Mouse (Mus musculus) heart, embryonic 14.5 days (tissue): ENCODE data around the gene Smtn. TPM values are rescaled to one million over a fixed set of nuclear protein-coding genes. Genes with fewer than 3 reads are reported as not detected.

Source experiments
- ATAC-seq: fragments of 200-750 bp; cut with Nextera tagmentation; 2 replicates; pipeline ENCODE4 v1.8.0; 2017; ENCODE audit warnings: low read depth, moderate TSS enrichment; ENCODE audit not compliant: insufficient number of reproducible peaks, insufficient read depth, low FRiP score
- H3K27ac ChIP-seq, 2 experiments: fragments of 200-500 bp in 1 of 2; fragments of 300-500 bp in 1 of 2; sonication (generic) in 1 of 2; replicated peaks in 1 of 2; 2 replicates each; pipeline ENCODE4 v1.5.1; 2012 to 2014; ENCODE audit warnings: low read depth in 2 of 2, low read length in 2 of 2, control low read depth in 1 of 2, mild to moderate bottlenecking in 1 of 2, mixed read lengths in 1 of 2; ENCODE audit not compliant: control insufficient read depth in 1 of 2, insufficient read depth in 1 of 2
- H3K27me3 ChIP-seq: fragments of 300-500 bp; sonication (generic); 2 replicates; pipeline ENCODE4 v1.6.1; 2014; ENCODE audit warnings: mild to moderate bottlenecking, low read length, control low read depth; ENCODE audit not compliant: control insufficient read depth, insufficient read depth
- H3K36me3 ChIP-seq: fragments of 300-500 bp; sonication (generic); 2 replicates; pipeline ENCODE4 v1.6.1; 2014; ENCODE audit warnings: mild to moderate bottlenecking, control low read depth, low read length, mixed read lengths; ENCODE audit not compliant: control insufficient read depth, insufficient read depth
- H3K4me1 ChIP-seq, 2 experiments: fragments of 200-500 bp in 1 of 2; fragments of 300-500 bp in 1 of 2; sonication (generic) in 1 of 2; 2 replicates each; pipeline ENCODE4 v1.6.1; 2012 to 2014; ENCODE audit warnings: low read length in 2 of 2, control low read depth in 1 of 2, mixed read lengths in 1 of 2; ENCODE audit not compliant: control insufficient read depth in 2 of 2, insufficient read depth in 2 of 2
- H3K4me2 ChIP-seq: fragments of 300-500 bp; sonication (generic); 2 replicates; pipeline ENCODE4 v1.6.1; 2014; ENCODE audit warnings: mild to moderate bottlenecking, low read length
- H3K4me3 ChIP-seq, 2 experiments: fragments of 200-500 bp in 1 of 2; fragments of 300-500 bp in 1 of 2; sonication (generic) in 1 of 2; 2 replicates each; pipeline ENCODE4 v1.5.1; 2012 to 2014; ENCODE audit warnings: low read length in 2 of 2, mild to moderate bottlenecking in 2 of 2, control low read depth in 1 of 2, low read depth in 1 of 2, moderate library complexity in 1 of 2; ENCODE audit not compliant: control insufficient read depth in 1 of 2, insufficient read depth in 1 of 2
- H3K9ac ChIP-seq: fragments of 300-500 bp; sonication (generic); 2 replicates; pipeline ENCODE4 v1.6.1; 2014; ENCODE audit warnings: mild to moderate bottlenecking, low read length
- H3K9me3 ChIP-seq: fragments of 300-500 bp; sonication (generic); 2 replicates; pipeline ENCODE4 v1.6.1; 2016; ENCODE audit warnings: low read length, control low read depth; ENCODE audit not compliant: control insufficient read depth
- WGBS: fragments of 180-500 bp; shearing (Covaris S2); extraction: QIAGEN DNeasy Blood & Tissue Kit; methylation state at CpG from one replicate; pipeline ENCODE4 v1.1.7; 2014; 5-methylcytosine and 5-hydroxymethylcytosine counted together
- polyA plus RNA-seq: library from polyadenylated mRNA; unstranded; fragments of >200 nt; fragmentation: Nextera tagmentation; extraction: Ambion mirVana; gene quantifications from 2 replicates; pipeline ENCODE4 v1.2.1, GENCODE M21; 2014

Smtn gene
- polyA plus RNA-seq, 1 experiment from 2014 or later, result 75.0 TPM

GRCm38 (mm10) chr11:3547969-3548368 is 7.6 kb upstream of the Smtn start:
- Histone ChIP-seq H3K4me1 (peaks cover 9 to 11% of the 10 kb centered on the region in 2 experiments; a peak in 2 of 4 replicates), H3K4me2 (no peak overlapping the region), H3K27me3 (no peaks in the 10 kb centered on the region), H3K4me3 (no peak overlapping the region), H3K27ac (no peak overlapping the region), H3K9ac (no peak overlapping the region), H3K9me3 (peaks cover 6% of the 10 kb centered on the region; the same call in 1 of the 2 replicates), H3K36me3 (no peaks in the 10 kb centered on the region)
- 21% methylated on average over 6 of the region's 6 CpGs for WGBS
- ATAC-seq, result peak; percentile 27; the same call in 1 of the 2 replicates

DNA sequence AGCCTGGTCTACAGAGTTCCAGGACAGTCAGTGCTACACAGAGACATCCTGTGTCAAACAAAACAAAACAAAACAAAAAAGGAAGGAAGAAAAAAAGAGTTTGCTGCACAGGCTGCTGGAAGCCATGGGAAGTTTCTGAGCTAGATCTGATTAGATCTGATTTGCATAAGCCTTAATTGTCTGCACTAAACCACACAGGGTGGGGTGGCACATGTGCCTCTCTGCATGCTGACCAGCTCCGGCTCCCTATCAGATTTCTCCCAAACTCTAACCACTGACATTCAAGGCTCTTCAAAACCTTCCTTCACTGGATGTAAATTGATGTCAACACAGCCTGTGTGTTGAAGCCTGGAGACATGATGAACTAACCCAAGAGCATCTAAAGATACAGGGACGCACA is 6.6 kb upstream of the Smtn start:
- ATAC-seq, result no peak
- Histone ChIP-seq H3K4me3 (no peak overlapping the region), H3K36me3 (no peaks in the 10 kb centered on the region), H3K27me3 (no peaks in the 10 kb centered on the region), H3K27ac (no peak overlapping the region), H3K9ac (no peak overlapping the region), H3K4me1 (peaks cover 9 to 11% of the 10 kb centered on the region in 2 experiments; a peak in 2 of 4 replicates), H3K4me2 (no peak overlapping the region), H3K9me3 (peaks cover 6% of the 10 kb centered on the region; the same call in 1 of the 2 replicates)
- 76% methylated on average over 2 of the region's 2 CpGs for WGBS

- H3K4me3 ChIP-seq, result no peak overlapping the region
- no peaks in the 10 kb centered on the region for H3K36me3 ChIP-seq
- H3K9me3 ChIP-seq, result peaks cover 6% of the 10 kb centered on the region; the same call in 1 of the 2 replicates
- H3K27ac ChIP-seq, result peak overlapping the region; percentile 39 to 58
- H3K4me1 ChIP-seq, result peaks cover 9 to 11% of the 10 kb centered on the region in 2 experiments; a peak in 2 of 4 replicates
- H3K4me2 ChIP-seq, result no peak overlapping the region
- WGBS, result 22% methylated on average over 1 of the region's 1 CpGs
- no peak for ATAC-seq
- H3K9ac ChIP-seq, result no peak overlapping the region
- H3K27me3 ChIP-seq, result no peaks in the 10 kb centered on the region
Measured at GRCm38 (mm10) chr11:3546242-3546562, 5.8 kb upstream of the Smtn start.

GRCm38 (mm10) chr11:3545531-3546241 is 5.3 kb upstream of the Smtn start:
- Histone ChIP-seq H3K36me3 (no peaks in the 10 kb centered on the region), H3K4me1 (peaks cover 9 to 11% of the 10 kb centered on the region in 2 experiments; a peak in 2 of 4 replicates), H3K4me2 (no peak overlapping the region), H3K9ac (no peak overlapping the region), H3K27ac (peak overlapping the region; percentile 39 to 58), H3K27me3 (no peaks in the 10 kb centered on the region), H3K9me3 (peaks cover 6% of the 10 kb centered on the region; the same call in 1 of the 2 replicates), H3K4me3 (no peak overlapping the region)
- ATAC-seq, result no peak
- 18% methylated on average over 9 of the region's 9 CpGs for WGBS

GRCm38 (mm10) chr11:3544409-3544808 is 4.0 kb upstream of the Smtn start:
- H3K27me3 ChIP-seq, result no peaks in the 10 kb centered on the region
- H3K9ac ChIP-seq, result no peak overlapping the region
- H3K4me3 ChIP-seq, result no peak overlapping the region
- peaks cover 5 to 16% of the 10 kb centered on the region in 2 experiments; a peak in 2 of 4 replicates for H3K4me1 ChIP-seq
- H3K27ac ChIP-seq, result no peak overlapping the region
- peaks cover 6% of the 10 kb centered on the region; the same call in 1 of the 2 replicates for H3K9me3 ChIP-seq
- H3K4me2 ChIP-seq, result no peak overlapping the region
- 96% methylated on average over 5 of the region's 5 CpGs for WGBS
- H3K36me3 ChIP-seq, result no peaks in the 10 kb centered on the region
- ATAC-seq, result no peak

- WGBS, result 48% methylated on average over 5 of the region's 5 CpGs
- Histone ChIP-seq H3K9me3 (peaks cover 6% of the 10 kb centered on the region; the same call in 1 of the 2 replicates), H3K4me2 (no peak overlapping the region), H3K9ac (no peak overlapping the region), H3K4me1 (peaks cover 7 to 23% of the 10 kb centered on the region in 2 experiments; a peak in 3 of 4 replicates), H3K4me3 (no peak overlapping the region), H3K27me3 (no peaks in the 10 kb centered on the region), H3K36me3 (no peaks in the 10 kb centered on the region), H3K27ac (no peak overlapping the region)
- no peak for ATAC-seq
Measured at GRCm38 (mm10) chr11:3543001-3543400, 2.6 kb upstream of the Smtn start.

GRCm38 (mm10) chr11:3541932-3542331 is 1.5 kb upstream of the Smtn start:
- Histone ChIP-seq H3K4me2 (no peak overlapping the region), H3K4me3 (no peak overlapping the region), H3K36me3 (peaks cover 1% of the 10 kb centered on the region; the same call in 1 of the 2 replicates), H3K4me1 (peaks cover 10 to 26% of the 10 kb centered on the region in 2 experiments; a peak in 3 of 4 replicates), H3K27me3 (no peaks in the 10 kb centered on the region), H3K27ac (no peak overlapping the region), H3K9me3 (peaks cover 6% of the 10 kb centered on the region; the same call in 1 of the 2 replicates), H3K9ac (no peak overlapping the region)
- WGBS, result 64% methylated on average over 3 of the region's 3 CpGs
- no peak for ATAC-seq
